Mouse (Mus musculus) regulatory T cell (primary cell): Measurements from ENCODE around the gene Gadd45b.

Experiments
- in situ Hi-C: fragments of 300-600 bp; cut with MboI, MseI; formaldehyde crosslinking; loops from one replicate; pipeline ENCODE4 v1.15.1; 2025; ENCODE audit warnings: high pct_unique_total_duplicates

The Gadd45b gene

GRCm38 (mm10) chr10:80935241-80935640, 5.4 kb downstream of the Gadd45b start:
- in situ Hi-C loops: no loop called here

- in situ Hi-C loops: no loop called here
Observed at GRCm38 (mm10) chr10:80935698-80936097, 5.8 kb downstream of the Gadd45b start.

- in situ Hi-C loops: no loop called here
Observed at GRCm38 (mm10) chr10:80936135-80936809, 6.4 kb downstream of the Gadd45b start.

GRCm38 (mm10) chr10:80936810-80937164, 6.9 kb downstream of the Gadd45b start:
- in situ Hi-C loops: no loop called here

- in situ Hi-C loops: no loop called here
Observed at GRCm38 (mm10) chr10:80937646-80938045, 7.8 kb downstream of the Gadd45b start.

GRCm38 (mm10) chr10:80938831-80939550, 9.1 kb downstream of the Gadd45b start:
- in situ Hi-C loops: no loop called here

GRCm38 (mm10) chr10:80939671-80940070, 9.8 kb downstream of the Gadd45b start:
- in situ Hi-C loops: no loop called here

- in situ Hi-C loops: no loop called here
Observed at GRCm38 (mm10) chr10:80940320-80940987, 10.6 kb downstream of the Gadd45b start.

- in situ Hi-C loops: no loop called here
Observed at GRCm38 (mm10) chr10:80940988-80941347, 11.1 kb downstream of the Gadd45b start.

GRCm38 (mm10) chr10:80942919-80943318, 13.0 kb downstream of the Gadd45b start:
- in situ Hi-C loops: no loop called here

- in situ Hi-C loops: no loop called here
Observed at GRCm38 (mm10) chr10:80943701-80944100, 13.8 kb downstream of the Gadd45b start.

- in situ Hi-C loops: no loop called here
Observed at GRCm38 (mm10) chr10:80944231-80944630, 14.4 kb downstream of the Gadd45b start.

GRCm38 (mm10) chr10:80946684-80947437, 17.0 kb downstream of the Gadd45b start:
- in situ Hi-C loops: no loop called here

- in situ Hi-C loops: no loop called here
Observed at GRCm38 (mm10) chr10:80947802-80948201, 17.9 kb downstream of the Gadd45b start.

- in situ Hi-C loops: no loop called here
Observed at GRCm38 (mm10) chr10:80948570-80948969, 18.7 kb downstream of the Gadd45b start.

GRCm38 (mm10) chr10:80949081-80949480, 19.2 kb downstream of the Gadd45b start:
- in situ Hi-C loops: no loop called here

GRCm38 (mm10) chr10:80950314-80950713, 20.4 kb downstream of the Gadd45b start:
- in situ Hi-C loops: no loop called here

- in situ Hi-C loops: no loop called here
Observed at GRCm38 (mm10) chr10:80951761-80952390, 22.0 kb downstream of the Gadd45b start.

GRCm38 (mm10) chr10:80952449-80952848, 22.6 kb downstream of the Gadd45b start:
- in situ Hi-C loops: no loop called here

- in situ Hi-C loops: no loop called here
Observed at GRCm38 (mm10) chr10:80954415-80954814, 24.5 kb downstream of the Gadd45b start.

GRCm38 (mm10) chr10:80954843-80955242, 25.0 kb downstream of the Gadd45b start:
- in situ Hi-C loops: loop anchor here (5.0 kb wide), 1 partner anchor 37 kb away; no protein-coding TSS in a partner anchor
